Mouse (Mus musculus) T-helper 1 cell (primary cell): Measurements from ENCODE around the gene Parva.

Experiments
- in situ Hi-C: fragments of 300-600 bp; cut with MboI, MseI; formaldehyde crosslinking; loops from one replicate; pipeline ENCODE4 v1.15.1; 2025; ENCODE audit warnings: high pct_unique_total_duplicates

The Parva gene

GRCm38 (mm10) chr7:112600163-112600562 is 172.9 kb downstream of the Parva start:
- in situ Hi-C loops: no loop called here

GRCm38 (mm10) chr7:112602966-112603365 is 175.7 kb downstream of the Parva start:
- in situ Hi-C loops: no loop called here

GRCm38 (mm10) chr7:112603496-112604170 is 176.3 kb downstream of the Parva start:
- in situ Hi-C loops: no loop called here

- in situ Hi-C loops: no loop called here
Measured at GRCm38 (mm10) chr7:112604209-112604608, 176.9 kb downstream of the Parva start.

- in situ Hi-C loops: no loop called here
Measured at GRCm38 (mm10) chr7:112614046-112614790, 186.9 kb downstream of the Parva start.

- in situ Hi-C loops: no loop called here
Measured at GRCm38 (mm10) chr7:112614791-112615668, 187.7 kb downstream of the Parva start.

- in situ Hi-C loops: no loop called here
Measured at GRCm38 (mm10) chr7:112620322-112621179, 193.2 kb downstream of the Parva start.

- in situ Hi-C loops: no loop called here
Measured at GRCm38 (mm10) chr7:112627481-112627880, 200.2 kb downstream of the Parva start.

- in situ Hi-C loops: no loop called here
Measured at GRCm38 (mm10) chr7:112634505-112635213, 207.4 kb downstream of the Parva start.

- in situ Hi-C loops: no loop called here
Measured at GRCm38 (mm10) chr7:112635936-112636335, 208.6 kb downstream of the Parva start.
